Mouse (Mus musculus) ovary, postnatal 10 days (tissue): ENCODE data around the gene Pmel.
A peak's percentile ranks its signal among the peaks of the same experiment; 100 is the strongest.

Experiments used
- DNase-seq: peaks from one replicate; pipeline ENCODE4 v3.0.0; 2022; ENCODE audit warnings: low spot score

The Pmel gene

DNA sequence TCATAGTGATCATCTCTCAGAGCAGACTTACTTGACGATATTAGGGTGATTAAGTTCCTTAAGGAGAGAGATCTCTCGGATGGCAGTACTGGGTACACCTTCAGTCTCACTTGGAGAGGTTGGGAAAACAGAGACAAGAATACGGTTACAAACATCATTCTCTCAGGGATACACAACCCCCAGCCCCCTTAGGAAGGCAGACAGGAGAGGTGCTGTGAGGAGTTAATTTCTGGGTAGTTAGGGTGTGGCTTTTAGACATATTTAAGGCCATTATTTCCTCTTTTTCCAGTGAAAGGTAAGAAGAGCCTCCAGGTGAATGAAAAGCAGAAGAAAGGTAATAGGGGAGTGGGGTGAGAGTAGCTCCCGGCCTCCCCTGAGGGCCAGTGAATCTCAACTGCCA, at the start of gene Pmel:
Gene Pmel, plus strand, starts transcription at position 301 of the 400 bp plus-strand sequence.
- DNase-seq, result no peak

DNA sequence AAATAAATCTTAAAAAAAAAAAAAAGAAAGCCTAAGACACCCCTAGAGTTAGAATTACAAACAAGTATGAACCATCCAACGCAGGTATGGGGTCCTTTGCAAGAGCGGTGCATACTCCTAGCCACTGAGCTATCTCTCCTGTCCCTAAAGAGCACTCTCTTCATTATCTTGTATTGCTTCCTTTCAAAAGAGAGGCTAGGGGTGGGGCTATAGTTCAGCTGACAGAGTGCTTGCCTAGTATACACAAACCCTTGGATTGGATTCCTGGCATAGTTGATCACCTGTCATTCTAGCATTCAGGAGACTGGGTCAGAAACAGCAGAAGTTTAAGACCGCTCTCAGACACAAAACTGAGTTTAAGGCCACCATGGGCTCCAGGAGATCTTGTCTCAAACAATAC, 48.7 kb upstream of the Pmel start:
- DNase-seq, result no peak

DNA sequence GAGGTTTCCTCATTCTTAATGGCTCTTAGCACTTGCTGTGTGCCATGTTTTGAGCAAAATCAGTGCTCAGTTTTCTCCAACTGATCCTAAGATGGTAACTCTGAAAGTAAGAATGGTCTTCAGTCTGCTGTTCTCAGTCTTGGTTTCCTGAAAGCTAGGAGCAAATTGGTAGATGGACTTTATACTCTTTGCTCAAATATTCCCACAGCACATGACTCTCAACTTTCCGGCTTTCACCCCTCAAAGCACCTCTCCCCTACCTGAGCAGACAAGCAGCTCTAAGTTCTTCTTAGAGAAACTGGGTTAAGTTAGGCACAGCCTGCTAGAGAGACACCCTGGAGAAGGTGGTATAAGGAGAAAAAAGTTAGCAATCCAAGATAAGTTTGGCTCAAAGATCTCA, 47.3 kb upstream of the Pmel start:
- no peak for DNase-seq

DNA sequence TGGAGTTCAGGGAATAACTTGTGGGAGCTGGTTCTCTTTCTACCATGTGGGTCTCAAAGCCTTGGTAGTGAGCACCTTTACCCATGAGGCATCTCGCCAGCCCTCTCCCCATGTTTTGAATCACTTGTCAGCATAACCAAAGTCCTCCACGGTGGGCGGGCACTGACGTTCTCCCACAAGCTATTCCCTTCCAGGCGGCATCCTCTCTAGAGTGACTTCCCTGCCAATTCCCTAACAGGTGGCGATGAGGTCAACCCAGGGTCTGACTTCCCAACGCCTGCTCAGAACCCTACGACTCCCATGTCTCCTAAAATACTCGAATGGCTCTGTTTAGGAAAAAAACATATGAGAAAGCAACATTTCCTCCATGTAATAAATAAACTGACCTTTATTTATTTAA, 46.2 kb upstream of the Pmel start:
- no peak for DNase-seq

DNA sequence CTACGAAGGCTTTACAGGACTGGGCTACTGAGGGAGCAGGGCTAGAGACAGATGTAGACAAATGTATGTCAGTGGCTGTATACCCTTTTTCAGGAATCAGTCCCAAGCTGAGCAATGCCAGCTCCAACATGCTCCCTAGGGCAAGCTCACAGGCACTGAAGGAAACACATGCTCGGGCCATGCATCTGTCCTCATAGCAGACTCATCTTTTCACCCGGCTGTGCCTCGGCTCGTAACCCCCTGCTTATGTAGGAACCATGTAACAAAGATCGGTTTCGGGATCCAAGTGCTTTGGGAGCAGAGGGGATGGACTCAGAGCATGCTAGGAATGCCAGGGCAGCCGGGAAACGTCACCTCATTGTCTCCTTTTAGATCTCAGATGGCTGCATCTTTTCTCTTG, 44.5 kb upstream of the Pmel start:
- no peak for DNase-seq

DNA sequence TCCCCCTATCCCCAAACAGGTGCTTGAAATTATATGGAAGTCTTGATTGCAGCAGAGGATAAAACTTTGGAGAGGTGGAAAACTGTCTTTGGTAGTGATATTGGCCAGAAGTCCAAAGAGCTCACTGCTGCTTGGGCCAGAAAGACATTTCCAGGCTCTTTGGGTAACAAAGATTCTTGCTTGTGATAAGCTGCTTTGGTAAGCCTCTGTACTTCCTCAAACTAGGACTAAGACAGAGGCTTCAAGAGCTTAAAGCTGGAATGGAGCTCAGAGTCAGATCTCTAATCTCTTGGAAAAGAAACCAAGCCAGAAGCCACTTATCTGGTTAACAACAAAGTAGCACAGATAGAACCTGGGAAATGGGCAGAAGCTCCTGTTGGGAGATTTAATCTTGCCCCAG, 41.5 kb upstream of the Pmel start:
- no peak for DNase-seq

DNA sequence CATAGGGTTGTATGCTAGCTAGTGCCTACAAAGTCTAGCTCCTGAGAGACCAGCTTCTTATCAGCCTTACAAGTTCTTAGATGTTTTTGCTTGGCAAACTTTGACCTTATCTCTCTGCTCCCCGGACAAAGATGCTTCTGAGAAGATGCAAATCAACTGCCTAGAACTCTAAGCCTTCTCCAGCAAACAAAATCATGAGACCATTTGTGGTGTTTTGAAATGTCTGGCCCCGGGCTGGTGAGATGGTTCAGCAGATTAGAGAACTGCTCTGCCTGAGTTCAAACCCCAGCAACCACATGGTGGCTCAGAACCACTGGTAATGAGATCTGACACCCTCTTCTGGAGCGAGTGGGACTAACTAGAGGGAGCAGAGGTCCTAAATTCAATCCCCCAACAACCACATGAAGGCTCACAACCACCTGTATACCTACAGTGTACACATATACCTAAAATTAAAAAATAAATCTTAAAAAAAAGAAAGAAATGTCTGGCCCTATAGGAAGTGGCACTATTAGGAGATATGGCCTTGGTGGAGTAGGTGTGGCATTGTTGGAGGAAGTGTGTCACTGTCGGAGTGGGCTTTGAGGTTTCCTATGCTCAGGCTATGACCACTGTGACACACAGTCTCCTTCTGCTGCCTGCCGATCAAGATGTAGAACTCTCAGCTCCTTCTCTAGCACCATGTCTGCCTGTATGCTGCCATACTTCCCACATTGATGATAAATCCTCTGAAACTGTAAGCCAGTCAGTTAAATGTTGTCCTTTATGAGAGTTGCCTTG, 40.4 kb upstream of the Pmel start:
- no peak for DNase-seq

DNA sequence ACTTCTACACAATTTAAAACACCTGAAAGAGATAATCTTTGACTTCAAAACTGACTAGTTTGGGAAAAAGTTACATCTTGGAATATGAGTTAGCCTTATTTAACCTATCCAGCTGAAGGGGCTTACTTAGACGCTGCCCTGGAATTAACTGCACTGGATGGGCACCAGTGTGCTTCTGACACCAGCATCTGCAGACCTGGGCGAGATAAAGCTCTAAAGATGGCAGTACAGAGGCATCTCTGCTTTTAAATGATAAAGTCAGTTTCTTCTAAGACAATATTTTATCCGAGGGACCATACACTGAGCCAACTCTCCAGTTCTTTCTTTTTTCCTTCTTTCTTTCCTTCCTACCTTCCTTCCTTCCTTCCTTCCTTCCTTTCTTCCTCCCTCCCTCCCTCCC, 39.2 kb upstream of the Pmel start:
- DNase-seq, result no peak

DNA sequence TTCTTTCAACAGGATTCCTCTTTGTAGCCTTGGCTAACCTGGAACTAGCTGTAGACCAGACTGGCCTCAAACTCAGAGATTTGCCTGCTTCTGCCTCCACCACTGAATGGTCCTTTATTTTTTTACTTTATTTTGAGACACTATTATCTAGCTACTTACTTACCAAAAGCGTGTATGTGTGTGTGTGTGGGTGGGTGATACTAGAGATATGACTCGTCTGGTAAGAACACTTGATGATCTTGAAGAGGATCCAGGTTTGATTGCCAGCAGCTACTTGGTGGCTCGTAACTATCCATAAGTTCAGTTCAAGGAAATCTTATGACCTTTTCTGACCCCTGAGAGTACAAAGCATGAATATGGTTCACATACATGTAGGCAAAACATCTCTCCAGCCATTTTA, 38.7 kb upstream of the Pmel start:
- no peak for DNase-seq

DNA sequence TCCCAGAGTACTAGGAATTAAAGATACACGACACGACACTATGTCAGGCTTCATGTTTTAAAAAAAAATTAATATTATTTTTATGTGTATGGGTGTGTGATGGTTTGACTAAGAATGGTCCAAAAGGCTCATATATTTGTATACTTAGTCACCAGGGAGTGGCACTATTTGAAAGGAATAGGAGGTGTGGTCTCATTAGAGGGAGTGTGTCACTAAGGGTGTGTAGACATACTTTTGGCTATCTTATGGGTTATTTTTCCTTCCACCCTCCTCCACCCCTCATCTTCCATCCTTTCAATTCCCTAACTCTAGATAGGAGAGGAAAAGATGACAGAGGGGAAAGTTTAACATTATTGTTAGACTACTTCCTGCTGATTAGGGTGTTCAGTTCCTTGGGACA, 38.2 kb upstream of the Pmel start:
- no peak for DNase-seq

DNA sequence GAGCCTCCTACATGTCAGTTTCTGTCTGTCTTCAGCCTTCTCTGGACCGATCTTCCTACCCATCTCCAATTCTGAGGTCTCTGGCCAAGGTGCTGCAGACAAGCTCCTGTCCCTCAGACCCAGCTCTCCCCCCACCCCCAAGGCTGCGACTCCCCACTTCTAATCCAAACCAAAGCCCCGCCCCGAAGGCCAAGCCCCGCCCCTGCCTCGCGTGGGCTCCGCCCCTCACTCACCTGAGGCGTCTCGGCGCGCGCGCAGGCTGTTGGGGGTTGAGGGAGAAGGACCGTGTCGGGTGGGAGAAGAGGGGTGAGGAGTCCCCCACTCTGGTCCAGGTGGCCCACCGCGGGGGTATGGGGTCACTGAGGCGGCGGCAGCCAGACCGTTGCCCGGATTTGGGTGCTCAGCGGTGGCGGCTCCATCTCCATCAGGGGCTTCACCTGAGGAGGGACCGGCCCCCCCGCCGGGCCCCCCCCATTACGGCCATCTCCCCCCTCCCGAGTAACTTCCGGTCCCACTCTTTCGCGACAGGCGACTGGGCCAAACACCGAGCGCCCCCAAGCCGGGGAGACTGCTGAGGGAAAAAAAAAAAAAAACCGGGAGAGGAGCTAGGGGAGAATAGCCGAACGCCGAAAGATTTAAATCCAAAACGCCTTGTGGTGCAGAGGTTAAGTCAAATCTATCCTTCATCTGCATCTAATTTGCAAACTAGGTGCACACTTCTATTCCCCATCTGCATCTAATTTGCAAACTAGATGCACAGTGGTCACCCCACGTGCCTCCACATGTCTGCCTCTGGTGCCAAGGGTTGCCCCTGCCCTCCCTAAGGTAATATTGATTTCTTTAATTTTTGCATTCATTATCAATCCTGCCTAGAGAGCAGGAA, 35.0 kb upstream of the Pmel start:
- DNase-seq, result peak; percentile 15

DNA sequence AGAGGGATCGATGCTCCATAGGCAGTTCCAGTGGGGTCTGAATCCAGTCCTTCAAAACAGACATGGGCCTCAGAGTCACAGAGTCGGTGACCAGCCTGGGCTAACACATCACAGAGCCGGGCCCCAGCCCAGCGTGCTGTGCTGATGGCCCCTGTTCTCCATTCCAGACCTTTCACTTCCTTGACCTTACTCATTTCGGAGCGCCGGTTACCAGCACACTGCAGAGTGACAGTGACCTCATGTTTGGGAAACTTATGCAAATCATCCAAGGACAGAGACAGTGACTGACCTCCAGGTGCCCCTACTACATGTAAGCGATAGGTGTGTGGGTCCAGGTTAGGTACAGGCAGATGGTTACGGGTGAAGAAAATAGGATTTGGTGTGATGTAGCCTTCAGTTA, 32.8 kb upstream of the Pmel start:
- no peak for DNase-seq

DNA sequence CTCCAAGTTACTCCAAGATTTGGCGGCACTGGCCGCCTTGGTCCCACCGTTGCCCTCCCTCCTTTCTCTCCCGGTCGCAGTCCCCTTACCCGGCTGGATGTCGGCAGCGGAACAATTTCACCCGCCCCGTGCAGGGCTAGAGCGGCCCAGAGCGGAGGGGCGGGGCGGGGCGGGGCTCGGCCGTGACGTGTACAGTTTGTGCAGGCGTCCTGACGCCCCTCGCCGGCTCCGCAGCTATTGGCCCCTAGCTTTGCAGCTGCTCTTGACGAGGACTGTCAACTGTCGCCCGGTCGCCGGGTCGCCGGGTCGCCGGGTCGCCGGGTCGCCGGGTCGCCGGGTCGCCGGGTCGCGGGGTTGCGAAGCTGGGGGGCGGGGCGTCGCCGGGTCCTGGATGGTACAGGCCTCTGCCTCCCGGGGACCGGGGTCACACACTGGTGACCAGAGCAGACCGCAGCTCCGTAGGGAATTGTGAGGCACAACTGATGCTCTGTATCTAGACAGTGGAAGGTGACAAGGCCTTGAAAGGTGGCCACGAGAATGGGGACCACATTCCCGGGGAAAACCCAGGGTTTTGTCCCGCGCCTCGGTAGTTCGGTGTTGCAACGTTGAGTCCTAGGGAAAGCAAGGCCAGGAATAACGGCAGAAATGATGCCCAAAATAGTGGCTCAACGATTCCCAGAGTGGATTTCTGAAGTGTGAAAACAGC, 30.1 kb upstream of the Pmel start, which contains the start of gene Suox:
Gene Suox, minus strand, starts transcription at position 311 of the 706 bp plus-strand sequence.
- peak; percentile 51 for DNase-seq

DNA sequence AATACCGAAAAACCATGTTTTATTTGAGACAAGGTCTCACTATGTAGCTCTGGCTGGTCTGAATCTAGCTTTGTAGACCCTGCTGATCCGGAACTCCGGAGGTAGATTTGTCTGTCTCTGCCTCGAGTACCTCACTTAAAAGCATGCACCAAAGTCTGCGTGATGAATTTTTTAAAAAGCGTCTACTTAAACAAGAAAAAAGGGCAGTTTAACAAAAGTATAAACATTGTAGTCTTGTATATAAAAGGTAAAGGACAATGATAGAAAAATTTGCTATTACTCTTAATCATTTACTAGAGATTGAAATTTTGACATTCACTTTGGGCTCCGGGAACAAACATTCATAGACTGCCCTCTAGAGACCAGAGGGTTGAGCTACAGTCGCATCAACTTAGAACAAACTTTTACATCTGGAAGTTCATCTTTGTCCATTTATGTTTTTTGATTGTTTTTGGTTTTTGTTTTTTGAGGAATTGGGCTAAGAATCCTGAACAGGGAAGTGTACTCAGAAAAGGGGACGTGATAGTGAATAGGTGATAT, 29.5 kb upstream of the Pmel start:
- DNase-seq, result no peak

DNA sequence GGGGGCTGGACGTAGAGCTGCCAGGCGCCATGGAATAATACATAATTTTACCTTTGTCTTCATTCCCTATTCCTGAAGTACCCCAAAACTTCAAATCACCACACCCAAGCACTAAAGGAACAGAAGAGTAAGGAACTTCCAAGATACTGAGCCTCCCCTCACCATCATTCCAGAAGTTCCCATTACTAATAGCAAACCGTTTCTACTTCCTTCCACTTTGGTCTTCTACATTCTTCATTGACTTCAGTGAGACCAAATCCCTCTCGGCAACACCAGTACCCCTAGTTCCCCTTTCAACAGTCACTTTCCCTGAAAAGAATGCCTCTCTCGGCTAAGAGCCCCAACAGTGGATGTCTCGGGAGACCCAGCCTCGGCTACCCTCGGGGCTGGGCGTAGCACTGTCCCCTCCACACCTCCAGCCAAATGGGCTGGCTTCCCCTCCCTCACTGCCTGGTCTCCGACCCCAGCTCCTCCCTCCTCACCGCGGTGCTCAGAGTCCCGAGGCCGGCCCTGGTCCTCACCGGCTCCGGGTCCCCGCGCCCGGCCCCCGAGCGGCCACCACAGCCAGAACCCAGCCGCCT, 8.5 kb upstream of the Pmel start:
- no peak for DNase-seq

DNA sequence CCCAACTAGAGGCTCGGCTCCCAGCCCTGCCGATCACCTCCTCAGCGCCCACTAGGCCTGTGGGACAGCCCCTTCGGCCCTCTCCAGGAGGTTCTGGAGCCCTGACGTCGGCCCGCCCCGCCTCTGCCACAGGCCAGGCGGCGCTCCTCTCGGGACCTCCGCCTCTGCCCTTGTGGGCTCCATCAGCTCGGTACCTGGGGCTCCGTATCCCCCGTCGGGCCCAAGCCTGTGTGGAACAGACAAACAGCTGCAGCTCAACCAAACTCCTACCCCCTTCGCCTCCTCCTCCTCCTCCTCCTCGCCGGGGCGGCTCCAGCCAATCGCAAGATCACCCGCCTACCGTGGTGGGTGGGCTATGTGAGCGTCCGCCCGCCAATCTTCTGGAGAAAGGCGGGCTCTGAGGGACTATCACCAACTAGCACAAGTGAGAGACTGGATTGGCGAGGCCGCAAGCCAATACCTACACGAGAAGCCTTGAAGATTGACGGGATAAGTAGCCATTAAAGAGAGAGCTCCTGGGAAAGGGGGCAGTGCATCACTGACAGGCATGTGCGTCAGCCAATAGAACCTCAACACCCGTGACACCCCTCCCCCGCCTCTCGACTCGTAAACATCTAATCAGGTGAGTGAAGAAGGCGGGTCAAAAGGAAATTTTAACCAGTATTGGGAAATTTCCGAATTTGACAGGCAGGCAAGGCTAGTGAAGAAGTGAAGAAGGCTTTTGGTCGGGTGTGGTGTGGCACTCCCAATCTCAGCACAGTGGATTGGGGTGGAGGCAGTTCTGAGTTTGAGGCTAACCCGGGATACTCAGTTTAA, 7.8 kb upstream of the Pmel start, which contains the start of gene Rab5b:
Gene Rab5b, minus strand, starts transcription at position 273 of the 816 bp plus-strand sequence.
- DNase-seq, result peak; percentile 97

DNA sequence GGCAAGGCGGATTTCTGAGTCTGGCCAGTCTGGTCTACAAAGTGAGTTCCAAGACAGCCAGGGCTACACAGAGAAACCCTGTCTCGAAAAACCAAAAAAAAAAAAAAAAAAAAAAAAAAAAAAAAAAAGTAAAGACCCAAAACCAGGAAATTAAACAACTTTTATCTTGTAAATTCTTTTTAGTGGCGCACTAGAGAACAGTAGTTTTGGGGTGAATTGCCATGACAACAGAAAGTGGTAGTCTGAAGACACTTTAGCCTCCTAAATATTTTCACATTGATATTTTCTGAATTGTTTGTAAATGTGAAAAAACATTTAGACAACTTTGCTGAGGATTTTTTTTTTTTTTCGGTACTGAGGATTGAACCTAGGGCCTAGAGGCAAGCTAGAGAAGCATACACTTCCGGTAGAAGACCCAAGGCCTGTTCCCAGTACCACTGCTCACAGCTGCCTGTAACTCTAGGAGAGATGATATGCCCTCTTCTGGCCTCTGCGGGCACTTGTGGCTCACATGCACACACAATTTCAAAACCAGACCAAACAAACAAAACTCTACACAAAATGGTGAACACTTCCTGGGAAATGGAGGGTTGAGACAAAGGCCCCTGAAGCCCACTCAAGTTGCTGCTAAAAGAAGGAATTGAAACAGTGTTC, 6.8 kb upstream of the Pmel start:
- no peak for DNase-seq

DNA sequence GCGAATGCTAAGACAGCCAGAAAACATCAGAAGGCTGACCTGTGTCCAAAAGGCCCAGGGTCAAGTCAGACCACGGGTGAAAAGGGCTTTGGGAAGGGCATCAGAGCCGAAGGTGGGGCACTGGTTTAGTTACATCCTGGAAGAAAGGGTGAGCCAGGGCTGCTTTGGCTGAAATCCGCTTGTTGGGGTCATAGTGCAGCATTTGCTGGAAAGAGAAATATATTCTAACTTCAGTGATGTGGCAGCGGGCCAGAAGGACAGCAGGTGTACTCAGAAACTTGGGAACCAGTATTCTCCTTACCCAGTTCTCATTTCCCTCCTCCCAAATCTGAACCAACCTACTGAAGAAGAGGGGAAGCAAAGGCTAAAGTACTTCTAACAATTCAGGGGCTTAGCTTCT, 5.0 kb upstream of the Pmel start:
- no peak for DNase-seq

DNA sequence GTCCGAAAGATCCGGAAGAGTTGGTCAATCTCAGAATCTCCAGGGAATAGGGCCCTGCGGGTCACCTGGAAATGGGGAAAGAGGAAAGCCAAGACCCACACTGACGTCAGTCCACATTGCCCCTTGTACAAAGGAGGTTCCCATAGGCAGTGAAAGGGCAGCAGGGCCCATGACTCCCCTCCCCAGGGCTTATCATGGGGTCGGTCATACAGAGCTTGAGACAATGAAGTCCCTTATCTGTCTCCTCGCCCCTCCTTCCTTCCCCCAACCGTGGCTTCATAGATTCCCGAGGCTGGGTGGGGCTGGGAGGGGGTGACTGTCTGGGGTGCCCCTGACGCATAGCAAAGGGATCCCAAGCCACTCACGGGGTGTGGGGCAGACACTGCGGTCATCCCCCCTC, 4.4 kb upstream of the Pmel start:
- no peak for DNase-seq

DNA sequence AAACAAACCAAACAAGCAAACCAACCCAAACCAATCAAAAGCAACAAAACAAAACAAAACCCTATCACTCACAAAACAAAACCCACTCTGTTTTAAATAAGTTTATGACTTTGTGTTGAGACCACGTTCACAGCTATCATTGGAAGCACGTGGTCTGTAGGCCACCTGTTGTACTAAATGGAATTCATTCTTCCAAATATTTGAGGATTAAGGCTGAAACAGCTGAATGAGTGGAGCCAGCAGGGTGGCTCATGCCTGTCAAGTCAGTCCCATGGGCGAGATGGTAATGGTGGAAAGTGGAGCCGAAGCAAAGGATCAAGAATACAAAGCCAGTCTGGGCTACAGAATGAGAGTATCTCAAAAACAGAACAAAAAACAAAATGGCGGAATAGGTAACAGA, 3.3 kb upstream of the Pmel start:
- no peak for DNase-seq
